ENCODE assay signal across 11 mouse cellular contexts in the genomic region with DNA sequence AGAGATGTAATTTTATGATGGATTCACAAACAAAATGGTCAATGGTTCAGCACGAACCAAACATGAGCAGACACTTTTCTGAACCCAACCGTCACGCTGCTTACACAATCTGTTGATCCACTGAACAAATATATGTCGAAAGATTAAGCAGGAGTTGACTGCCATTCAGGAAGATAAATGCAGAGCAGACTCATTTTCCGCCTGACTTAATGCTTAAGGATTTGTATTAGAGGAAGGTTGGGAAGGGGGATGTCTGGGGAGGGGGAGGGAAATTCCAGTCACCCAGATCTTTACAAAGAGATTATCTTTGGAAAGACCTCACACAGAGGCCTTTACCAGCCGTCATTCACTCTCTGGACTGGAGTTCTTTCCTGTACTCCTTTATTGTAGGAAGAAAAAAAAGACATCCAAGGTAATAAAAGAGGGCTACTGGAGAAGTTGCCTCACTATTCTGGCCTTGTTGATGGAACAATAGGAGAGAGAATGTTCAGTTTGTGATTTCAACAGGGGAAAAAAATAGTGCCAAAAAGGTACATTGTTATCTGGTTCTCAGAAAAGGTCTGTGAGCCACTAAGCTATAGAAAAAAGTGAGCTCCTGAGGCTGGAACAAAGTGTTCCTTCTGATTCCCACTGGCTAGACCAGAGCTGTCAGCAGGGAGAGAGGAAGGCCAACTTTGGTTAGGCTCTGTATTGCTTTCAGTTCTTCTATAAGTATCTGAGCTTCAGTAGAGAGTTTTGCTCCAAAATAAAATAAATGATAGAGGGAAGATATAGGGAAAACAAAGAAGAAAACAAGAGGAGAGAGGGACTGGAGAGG.
DNase-seq lines count a peak whose midpoint lies in the region; ATAC-seq and TF ChIP-seq lines count a peak whose summit lies in the region.
"Had no signal": no experiment of that assay in that cellular context is flagged by ENCODE, and none has a peak within 500 bp of the region (broad histone marks: within the 10 kb centered on the region; RNA-seq: fewer than 3 reads in every experiment).

No protein-coding gene starts in this region.

- no peaks in the 10 kb centered on the region for H3K9me3 ChIP-seq in embryonic facial prominence, embryonic 11.5 days (replicated peaks; ENCODE audit: control insufficient read depth, low read length)
- no peaks in the 10 kb centered on the region for H3K9me3 ChIP-seq in intestine, embryonic 14.5 days (ENCODE audit: control insufficient read depth, low read length)
- H3K9me3 ChIP-seq in midbrain, postnatal 0 days (ENCODE audit: low read length) = no peaks in the 10 kb centered on the region
- H3K9me3 ChIP-seq in heart, embryonic 11.5 days (replicated peaks; ENCODE audit: control insufficient read depth, low read length) = no peaks in the 10 kb centered on the region
- H3K9me3 ChIP-seq: heart, embryonic 13.5 days had no signal

- no peak for TF ChIP-seq CTCF in liver, adult 2 months (IDR thresholded peaks at IDR 0.05; ENCODE audit: low read depth, low read length)
- TF ChIP-seq CTCF in midbrain, postnatal 0 days (IDR thresholded peaks at IDR 0.05) = no peak
- TF ChIP-seq CTCF in layer of hippocampus, adult 2 months (conservative IDR thresholded peaks at IDR 0.05) = no peak

- peak; percentile 59 for ATAC-seq in embryonic facial prominence, embryonic 11.5 days (replicated peaks; ENCODE audit: insufficient number of reproducible peaks, low FRiP score, low TSS enrichment, low read depth)
- peak; percentile 40; the same call in 1 of the 2 replicates for ATAC-seq in intestine, embryonic 14.5 days (replicated peaks; ENCODE audit: low FRiP score, low TSS enrichment, low read depth)
- no peak for ATAC-seq in midbrain, postnatal 0 days (ENCODE audit: low FRiP score)
- ATAC-seq in heart, embryonic 11.5 days (replicated peaks; ENCODE audit: insufficient number of reproducible peaks, low FRiP score, low TSS enrichment) = no peak
- ATAC-seq in megakaryocyte-erythroid progenitor cell, adult 5-6 weeks (replicated peaks; ENCODE audit: low FRiP score, low TSS enrichment, poor library complexity, severe bottlenecking) = no peak

- H3K79me2 ChIP-seq in liver, adult 2 months (ENCODE audit: control insufficient read depth, insufficient read depth, low read length) = no peaks in the 10 kb centered on the region

- DNase-seq in liver, adult 2 months (ENCODE audit: extremely low read depth, low read depth, low spot score) = peak; percentile 97
- DNase-seq in liver = no peak
- peak; percentile 56 for DNase-seq in embryonic facial prominence, embryonic 11.5 days (ENCODE audit: low spot score)
- DNase-seq in intestine, embryonic 14.5 days (ENCODE audit: low spot score) = no peak
- peak; percentile 46 for DNase-seq in midbrain, postnatal 0 days (ENCODE audit: low spot score)
- DNase-seq in layer of hippocampus, adult 2 months (ENCODE audit: low spot score in 2 of 2) = no peak
- DNase-seq: B cell, adult 2 months had no signal

- H3K4me2 ChIP-seq in embryonic facial prominence, embryonic 11.5 days (ENCODE audit: low read depth, low read length) = no peak overlapping the region
- H3K4me2 ChIP-seq in intestine, embryonic 14.5 days (ENCODE audit: low read length) = no peak overlapping the region
- no peak overlapping the region for H3K4me2 ChIP-seq in midbrain, postnatal 0 days (ENCODE audit: low read depth, low read length, poor library complexity, severe bottlenecking)
- H3K4me2 ChIP-seq in heart, embryonic 11.5 days = no peak overlapping the region
- H3K4me2 ChIP-seq: heart, embryonic 13.5 days had no signal

- WGBS in liver, adult 2 months = 15% methylated on average over 6 of the region's 6 CpGs
- WGBS in embryonic facial prominence, embryonic 11.5 days = 20% methylated on average over 6 of the region's 6 CpGs
- WGBS in intestine, embryonic 14.5 days = 9% methylated on average over 6 of the region's 6 CpGs
- WGBS in midbrain, postnatal 0 days = 18% methylated on average over 6 of the region's 6 CpGs
- WGBS in heart, embryonic 11.5 days (ENCODE audit: insufficient replicate concordance) = 17% methylated on average over 6 of the region's 6 CpGs

- H3K36me3 ChIP-seq in liver, adult 2 months (ENCODE audit: control insufficient read depth, insufficient read depth, low read length) = no peaks in the 10 kb centered on the region
- H3K36me3 ChIP-seq in embryonic facial prominence, embryonic 11.5 days (replicated peaks; ENCODE audit: control insufficient read depth, insufficient read depth, low read depth, low read length) = no peaks in the 10 kb centered on the region
- no peaks in the 10 kb centered on the region for H3K36me3 ChIP-seq in intestine, embryonic 14.5 days (ENCODE audit: control insufficient read depth, insufficient read depth, low read length)
- H3K36me3 ChIP-seq in midbrain, postnatal 0 days (ENCODE audit: insufficient read depth, low read length) = no peaks in the 10 kb centered on the region
- no peaks in the 10 kb centered on the region for H3K36me3 ChIP-seq in heart, embryonic 11.5 days (ENCODE audit: control insufficient read depth, insufficient read depth, low read length)
- H3K36me3 ChIP-seq: heart, embryonic 13.5 days had no signal

- peaks cover 5% of the 10 kb centered on the region; the same call in 1 of the 2 replicates for H3K4me1 ChIP-seq in liver, adult 2 months (ENCODE audit: control insufficient read depth, insufficient read depth, low read length)
- no peaks in the 10 kb centered on the region for H3K4me1 ChIP-seq in embryonic facial prominence, embryonic 11.5 days (ENCODE audit: control insufficient read depth, insufficient read depth, low read length)
- H3K4me1 ChIP-seq in intestine, embryonic 14.5 days (replicated peaks; ENCODE audit: control insufficient read depth, insufficient read depth, low read length) = no peaks in the 10 kb centered on the region
- no peaks in the 10 kb centered on the region for H3K4me1 ChIP-seq in midbrain, postnatal 0 days (ENCODE audit: insufficient read depth, low read length)
- no peaks in the 10 kb centered on the region for H3K4me1 ChIP-seq in heart, embryonic 11.5 days (ENCODE audit: control insufficient read depth, insufficient read depth, low read length)
- H3K4me1 ChIP-seq: heart, embryonic 13.5 days had no signal

- no peak overlapping the region for H3K27ac ChIP-seq in liver, adult 2 months (replicated peaks; ENCODE audit: insufficient read depth, low read depth, low read length)
- no peak overlapping the region for H3K27ac ChIP-seq in embryonic facial prominence, embryonic 11.5 days (replicated peaks; ENCODE audit: low read depth, low read length)
- no peak overlapping the region for H3K27ac ChIP-seq in intestine, embryonic 14.5 days (ENCODE audit: low read depth)
- no peak overlapping the region for H3K27ac ChIP-seq in midbrain, postnatal 0 days (ENCODE audit: low read depth, low read length)
- H3K27ac ChIP-seq in heart, embryonic 11.5 days (ENCODE audit: low read depth, low read length) = no peak overlapping the region
- H3K27ac ChIP-seq in layer of hippocampus, adult 2 months = no peak overlapping the region
- H3K27ac ChIP-seq: heart, embryonic 13.5 days had no signal

- H3K27me3 ChIP-seq in liver, adult 2 months (ENCODE audit: control insufficient read depth, insufficient read depth, low read length) = no peaks in the 10 kb centered on the region
- no peaks in the 10 kb centered on the region for H3K27me3 ChIP-seq in embryonic facial prominence, embryonic 11.5 days (ENCODE audit: control insufficient read depth, insufficient read depth, low read length)
- no peaks in the 10 kb centered on the region for H3K27me3 ChIP-seq in intestine, embryonic 14.5 days (replicated peaks; ENCODE audit: control insufficient read depth, insufficient read depth, low read length)
- H3K27me3 ChIP-seq in midbrain, postnatal 0 days (ENCODE audit: insufficient read depth, low read length) = peaks cover 8% of the 10 kb centered on the region; the same call in 1 of the 2 replicates
- no peaks in the 10 kb centered on the region for H3K27me3 ChIP-seq in heart, embryonic 11.5 days (ENCODE audit: control insufficient read depth, insufficient read depth, low read length)
- H3K27me3 ChIP-seq: heart, embryonic 13.5 days had no signal

- no peak overlapping the region for H3K4me3 ChIP-seq in liver, adult 2 months (ENCODE audit: insufficient read depth, low read depth, low read length)
- H3K4me3 ChIP-seq in embryonic facial prominence, embryonic 11.5 days (ENCODE audit: low read depth, low read length) = no peak overlapping the region
- H3K4me3 ChIP-seq in intestine, embryonic 14.5 days (ENCODE audit: low read depth, low read length) = no peak overlapping the region
- no peak overlapping the region for H3K4me3 ChIP-seq in midbrain, postnatal 0 days (ENCODE audit: low read depth, low read length)
- H3K4me3 ChIP-seq in heart, embryonic 11.5 days (ENCODE audit: low read depth, low read length) = no peak overlapping the region
- no peak overlapping the region for H3K4me3 ChIP-seq in layer of hippocampus, adult 2 months
- H3K4me3 ChIP-seq: erythroblast, embryonic 14.5 days; heart, embryonic 13.5 days had no signal

- H3K9ac ChIP-seq in liver, adult 2 months (ENCODE audit: low read depth, low read length) = no peak overlapping the region
- H3K9ac ChIP-seq in embryonic facial prominence, embryonic 11.5 days (replicated peaks; ENCODE audit: low read length) = no peak overlapping the region
- H3K9ac ChIP-seq in intestine, embryonic 14.5 days (ENCODE audit: low read length) = no peak overlapping the region
- no peak overlapping the region for H3K9ac ChIP-seq in midbrain, postnatal 0 days (replicated peaks; ENCODE audit: low read length, poor library complexity, severe bottlenecking)
- no peak overlapping the region for H3K9ac ChIP-seq in heart, embryonic 11.5 days (ENCODE audit: low read depth, low read length)
- H3K9ac ChIP-seq: heart, embryonic 13.5 days had no signal

- TF ChIP-seq POLR2A in liver, adult 2 months (IDR thresholded peaks at IDR 0.05; ENCODE audit: extremely low read depth, insufficient read depth, low read length) = no peak

Comparison
In these comparisons a context has a peak if more than half of its experiments do, and no peak if none do; other contexts are left out.
1. DNase-seq: peak in liver, adult 2 months (single experiment), embryonic facial prominence, embryonic 11.5 days (single experiment) and midbrain, postnatal 0 days (single experiment); none in liver (single experiment), intestine, embryonic 14.5 days (single experiment) and layer of hippocampus, adult 2 months (0 of 2).
2. ATAC-seq: peak in embryonic facial prominence, embryonic 11.5 days (single experiment) and intestine, embryonic 14.5 days (single experiment); none in midbrain, postnatal 0 days (single experiment), heart, embryonic 11.5 days (single experiment) and megakaryocyte-erythroid progenitor cell, adult 5-6 weeks (single experiment).